Mouse (Mus musculus) embryonic fibroblast, embryonic 13.5 days (primary cell): ENCODE measurements around the gene Spp1. TPM values are rescaled to one million over a fixed set of nuclear protein-coding genes. Genes with fewer than 3 reads are reported as not detected.

Experiments used
- H3K27ac ChIP-seq: 2 replicates; pipeline ENCODE4 v1.5.1; 2012; ENCODE audit warnings: low read length, control low read depth, inconsistent platforms; ENCODE audit not compliant: insufficient read depth
- H3K4me1 ChIP-seq: 2 replicates; pipeline ENCODE4 v1.6.1; 2011; ENCODE audit warnings: low read length; ENCODE audit not compliant: control insufficient read depth, insufficient read depth
- H3K4me3 ChIP-seq: 2 replicates; pipeline ENCODE4 v1.5.1; 2011; ENCODE audit warnings: mild to moderate bottlenecking, control low read depth, low read length; ENCODE audit not compliant: insufficient read depth
- CTCF ChIP-seq: IDR thresholded peaks from 2 replicates; pipeline ENCODE4 v1.5.1; 2011; ENCODE audit warnings: mild to moderate bottlenecking, control low read depth, low read length, moderate library complexity, borderline replicate concordance; ENCODE audit not compliant: insufficient read depth
- POLR2A ChIP-seq: IDR thresholded peaks from 2 replicates; pipeline ENCODE4 v1.6.1; 2011; ENCODE audit warnings: low read depth, mild to moderate bottlenecking, control low read depth, low read length, moderate library complexity
- polyA plus RNA-seq: library from polyadenylated mRNA; stranded (reverse); fragments of >200 nt; gene quantifications from 2 replicates; pipeline ENCODE4 v1.2.4, GENCODE M21; 2011; ENCODE audit warnings: low read depth; ENCODE audit not compliant: missing spikeins, insufficient read length

Gene Spp1
- polyA plus RNA-seq, 1 experiment, result 2,527 TPM

GRCm38 (mm10) chr5:104468586-104468985, 33.7 kb downstream of the Spp1 start:
- TF ChIP-seq POLR2A (no peak), CTCF (no peak)
- peaks cover 7% of the 10 kb centered on the region for H3K4me1 ChIP-seq

GRCm38 (mm10) chr5:104470981-104471391, 36.1 kb downstream of the Spp1 start:
- Histone ChIP-seq H3K4me3 (no peak overlapping the region), H3K4me1 (no peaks in the 10 kb centered on the region), H3K27ac (no peak overlapping the region)
- TF ChIP-seq CTCF, result no peak
- TF ChIP-seq POLR2A, result no peak

More at GRCm38 (mm10) chr5:104468586-104468985, 33.7 kb downstream of the Spp1 start:
- no peak overlapping the region for H3K4me3 ChIP-seq
- no peak overlapping the region for H3K27ac ChIP-seq

DNA sequence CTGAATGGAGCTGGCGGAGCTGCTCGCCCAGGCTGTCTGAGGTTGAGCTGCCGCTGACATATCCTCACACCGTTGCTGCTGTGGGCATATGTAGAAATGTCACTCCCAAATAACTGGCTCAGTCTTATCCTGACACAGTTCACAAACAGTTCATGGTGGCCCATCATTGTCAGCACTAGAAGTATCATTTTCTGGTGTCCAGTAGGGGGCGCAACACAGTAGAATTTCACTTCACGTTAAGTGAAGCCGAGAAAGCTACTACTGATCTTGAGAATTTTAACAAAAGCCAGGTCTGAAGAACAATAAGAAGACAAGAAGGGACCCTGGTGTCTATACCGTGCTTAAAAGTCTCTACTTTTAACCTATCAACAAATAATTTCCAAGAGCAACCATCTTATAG, 37.5 kb downstream of the Spp1 start:
- H3K4me3 ChIP-seq, result no peak overlapping the region
- H3K4me1 ChIP-seq, result no peaks in the 10 kb centered on the region
- no peak for TF ChIP-seq POLR2A
- H3K27ac ChIP-seq, result no peak overlapping the region

DNA sequence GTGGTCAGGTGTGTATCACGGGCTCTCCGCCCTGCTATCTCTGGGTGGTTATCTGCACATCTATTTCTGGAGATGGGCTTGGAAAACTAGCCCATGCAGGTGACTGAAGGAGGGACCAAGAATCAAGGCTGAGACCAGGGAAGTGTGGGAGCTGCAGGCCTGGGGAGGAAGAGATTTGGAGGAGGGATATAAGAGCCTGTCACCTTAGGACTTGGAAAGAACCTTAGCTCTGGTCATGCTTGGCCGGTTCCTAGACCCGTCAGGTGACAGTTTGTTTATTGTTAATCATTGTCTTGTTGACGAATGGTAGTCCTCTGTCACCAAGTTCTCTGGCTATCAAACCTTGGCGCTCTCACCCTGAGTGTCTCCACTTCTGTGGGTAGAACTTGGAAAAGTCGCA, 45.4 kb downstream of the Spp1 start:
- Histone ChIP-seq H3K4me3 (no peak overlapping the region), H3K27ac (no peak overlapping the region), H3K4me1 (no peaks in the 10 kb centered on the region)
- TF ChIP-seq CTCF, result no peak
- no peak for TF ChIP-seq POLR2A

GRCm38 (mm10) chr5:104482856-104483255, 47.9 kb downstream of the Spp1 start:
- Histone ChIP-seq H3K27ac (no peak overlapping the region), H3K4me1 (no peaks in the 10 kb centered on the region), H3K4me3 (no peak overlapping the region)
- TF ChIP-seq POLR2A (no peak), CTCF (no peak)

Other genes starting within 250 kb of the Spp1 start
- gene Dmp1, start 232.5 kb upstream of the Spp1 start, polyA plus RNA-seq, result 0.25 TPM in 1 of 2 replicates, not detected in the other
- gene Ibsp, start 135.9 kb upstream of the Spp1 start, polyA plus RNA-seq, result not detected in 2 replicates
- gene Mepe, start 109.8 kb upstream of the Spp1 start, polyA plus RNA-seq, result not detected in 2 replicates
- 108 and 119 TPM in 2 replicates for gene Pkd2, start 24.3 kb downstream of the Spp1 start, polyA plus RNA-seq
- gene BC005561, start 73.2 kb downstream of the Spp1 start, polyA plus RNA-seq, result 6.5 and 7.2 TPM in 2 replicates